Mouse (Mus musculus): ENCODE results near the gene Insr.
"Not testable (repeated sequence)": the region's sequence is repeated elsewhere in the genome, so short reads cannot be mapped to it uniquely, and the experiment has no call there.

Gene Insr

DNA sequence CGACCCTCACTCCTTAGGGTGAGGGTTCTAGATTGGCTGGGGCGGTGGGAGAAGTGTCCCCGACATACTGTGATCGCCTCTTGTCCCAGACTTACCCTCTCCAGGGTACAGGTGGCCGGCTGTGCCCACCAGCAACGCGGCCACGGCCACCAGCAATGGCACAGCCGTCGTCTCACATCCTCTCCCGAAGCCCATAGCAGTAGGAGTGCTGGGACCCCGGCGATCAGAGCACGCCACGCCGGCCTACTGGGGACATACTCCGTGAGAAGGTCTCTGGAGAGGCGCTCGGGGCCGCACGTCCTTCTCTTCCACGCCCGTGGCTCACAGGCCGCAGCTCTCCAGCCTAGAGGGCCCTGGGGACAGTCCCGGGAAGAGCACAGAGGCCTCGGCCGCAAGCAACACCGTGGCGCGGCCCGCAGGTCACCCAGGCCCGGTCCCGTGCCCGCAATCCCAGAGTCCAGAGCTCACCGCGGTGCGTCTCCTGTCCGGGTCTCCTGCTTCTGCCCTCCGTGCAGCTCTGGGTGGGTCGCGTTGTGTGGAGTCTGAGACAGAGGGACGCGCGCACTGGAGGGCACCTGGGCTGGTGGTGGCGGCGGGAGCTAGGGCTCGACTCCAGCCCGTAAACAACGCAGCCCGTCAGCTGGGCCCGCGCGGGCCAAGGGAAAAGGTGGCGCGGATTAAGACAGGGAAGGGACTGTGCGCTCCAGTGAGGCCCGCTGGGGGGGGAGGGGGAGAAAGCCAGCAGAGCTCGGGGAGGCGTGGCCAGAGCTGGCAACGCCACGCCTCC is at the start of gene Insr:
Gene Insr, minus strand, starts transcription at position 684 of the 787 bp plus-strand sequence.
- DNase-seq (ENCODE audit: low read depth), result peak; percentile 61

DNA sequence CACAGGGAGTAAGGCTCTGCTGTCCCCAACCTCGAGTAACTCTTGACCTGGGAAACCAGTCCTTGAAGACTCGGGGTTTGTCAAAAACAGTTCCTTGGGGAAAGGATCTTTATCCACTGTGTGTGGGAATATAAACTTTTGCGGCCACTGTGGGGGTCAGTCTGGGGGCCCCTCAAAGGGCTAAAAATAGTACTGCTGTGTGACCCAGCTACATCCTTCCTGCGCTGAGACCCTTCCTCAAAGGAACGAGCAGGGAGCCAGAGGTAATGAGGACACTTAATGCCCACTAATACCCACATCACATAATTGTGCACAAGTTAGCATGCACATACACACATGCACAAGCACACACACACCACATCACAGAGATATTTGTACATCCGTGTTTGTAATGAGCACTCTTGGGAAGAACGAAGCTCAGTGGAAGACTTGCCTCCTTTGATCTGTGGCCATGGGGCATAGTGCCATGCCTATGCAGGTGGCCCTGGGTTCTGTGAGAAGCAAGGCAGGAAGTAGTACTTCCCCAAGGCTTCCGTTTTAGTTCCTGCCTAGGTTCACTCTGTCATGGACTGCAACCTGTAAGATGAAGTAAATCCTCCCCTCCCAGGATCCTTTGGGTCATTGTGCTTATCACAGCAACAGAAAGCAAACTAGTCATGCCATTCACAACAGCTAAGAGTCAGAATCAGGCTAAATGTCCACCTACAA is 48.3 kb upstream of the Insr start:
- no peak for DNase-seq (ENCODE audit: low read depth)

DNA sequence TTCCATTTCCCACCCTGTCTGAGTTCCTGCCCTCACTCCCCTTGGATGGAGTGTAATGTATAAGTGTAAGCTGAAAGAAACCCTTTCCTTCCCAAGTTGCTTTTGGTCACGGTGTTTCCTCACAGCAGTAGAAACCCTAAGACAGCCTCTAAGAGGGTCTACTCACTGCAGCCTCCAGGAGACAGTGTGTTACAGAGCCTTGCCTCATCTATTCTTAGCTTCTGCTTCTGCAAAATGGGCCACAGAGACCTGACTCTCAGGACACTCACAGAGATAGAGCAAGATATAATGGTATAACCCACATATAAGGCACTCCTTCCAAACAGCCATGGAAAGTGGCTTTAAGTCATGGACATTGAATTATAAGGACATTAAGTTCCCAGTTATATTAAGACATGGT is 47.6 kb upstream of the Insr start:
- DNase-seq (ENCODE audit: low read depth), result no peak

DNA sequence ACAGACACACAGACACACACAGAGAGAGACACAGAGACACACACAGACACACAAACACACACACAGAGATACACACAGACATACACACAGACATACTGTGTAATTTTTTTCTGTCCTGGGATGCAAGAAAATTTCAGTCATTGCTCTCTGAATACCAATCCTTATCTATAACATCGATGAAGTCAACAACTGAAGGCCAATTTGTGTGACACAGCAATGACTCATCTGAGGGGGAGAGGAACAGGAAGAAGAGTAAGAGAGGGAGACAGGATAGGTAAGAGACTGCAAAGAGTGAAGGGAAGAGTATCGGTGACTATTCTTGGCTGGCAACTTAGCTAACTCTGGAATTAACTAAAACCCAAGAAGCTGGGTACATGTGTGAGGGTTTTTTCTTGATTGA is 44.8 kb upstream of the Insr start:
- no peak for DNase-seq (ENCODE audit: low read depth)

DNA sequence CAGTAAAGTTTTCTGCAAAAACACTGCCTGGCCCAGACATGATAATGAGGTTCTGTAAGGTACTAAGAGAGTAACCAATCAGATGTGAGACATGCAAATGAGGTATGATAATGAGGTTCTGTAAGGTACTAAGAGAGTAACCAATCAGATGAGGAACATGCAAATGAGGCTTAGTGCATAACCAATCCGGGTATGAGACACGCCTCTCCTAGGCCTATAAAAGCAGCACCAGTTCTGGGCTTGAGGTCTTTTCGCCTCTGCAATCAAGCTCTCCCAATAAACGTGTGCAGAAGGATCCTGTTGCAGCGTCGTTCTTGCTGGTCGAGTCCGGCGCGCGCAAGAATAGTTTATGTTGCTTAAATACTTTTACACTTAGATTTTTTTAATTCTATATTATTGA is 39.9 kb upstream of the Insr start:
- not testable (repeated sequence) for DNase-seq (ENCODE audit: low read depth)

DNA sequence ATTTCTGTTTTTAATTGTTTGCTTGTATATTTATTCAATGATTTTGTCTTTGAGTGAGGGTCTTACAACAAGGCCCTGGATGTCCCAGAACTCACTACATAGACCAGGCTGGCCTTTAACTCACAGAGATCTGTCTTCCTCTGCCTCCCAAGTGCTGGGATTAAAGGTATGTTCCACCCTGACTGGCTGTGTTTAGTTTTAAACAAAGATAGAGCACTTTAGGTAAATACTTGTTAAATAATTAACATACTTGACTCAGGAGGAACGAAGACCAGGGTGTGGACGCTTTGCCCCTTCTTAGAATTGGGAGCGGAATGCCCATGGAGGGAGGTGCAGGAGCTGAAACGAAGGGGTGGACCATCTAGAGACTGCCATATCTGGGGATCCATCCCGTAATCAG is 37.2 kb upstream of the Insr start:
- no peak for DNase-seq (ENCODE audit: low read depth)

DNA sequence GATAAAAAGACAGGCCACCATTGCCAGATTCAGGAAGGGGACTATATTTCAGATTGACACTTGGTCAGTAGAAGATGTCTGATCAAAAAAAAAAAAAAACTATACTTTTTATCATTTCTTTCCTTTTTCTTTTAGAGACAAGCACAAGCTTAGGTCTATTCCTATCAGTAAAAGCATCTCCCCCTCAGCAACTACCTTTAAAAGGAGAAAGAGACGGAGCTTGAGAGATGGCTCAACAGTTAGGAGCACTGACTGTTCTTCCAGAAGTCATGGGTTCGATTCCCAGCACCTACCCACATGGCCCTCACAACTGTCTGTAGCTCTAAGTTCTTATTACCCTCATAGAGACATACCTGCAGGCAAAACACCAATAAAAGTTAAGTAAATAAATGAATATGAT is 34.9 kb upstream of the Insr start:
- no peak for DNase-seq (ENCODE audit: low read depth)

DNA sequence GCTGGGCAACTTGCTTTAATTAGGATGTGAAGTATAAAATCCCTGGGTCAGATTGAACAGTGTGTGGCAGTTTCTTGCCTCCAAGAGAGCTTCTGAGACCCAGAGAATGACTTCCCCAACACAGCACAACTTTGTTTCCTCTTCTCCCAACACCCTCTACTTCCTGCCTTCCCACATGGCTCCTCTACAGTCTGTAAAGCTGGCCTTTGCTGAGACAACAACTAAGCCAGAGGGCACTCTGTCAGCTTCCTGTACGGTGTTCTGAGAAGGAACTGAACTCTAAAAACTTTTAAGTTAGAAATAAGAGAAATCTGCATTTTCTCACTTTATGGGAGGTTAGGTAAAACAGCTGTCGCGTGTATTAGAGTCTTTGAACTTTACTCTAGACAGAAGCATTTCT is 34.4 kb upstream of the Insr start:
- DNase-seq (ENCODE audit: low read depth), result no peak

DNA sequence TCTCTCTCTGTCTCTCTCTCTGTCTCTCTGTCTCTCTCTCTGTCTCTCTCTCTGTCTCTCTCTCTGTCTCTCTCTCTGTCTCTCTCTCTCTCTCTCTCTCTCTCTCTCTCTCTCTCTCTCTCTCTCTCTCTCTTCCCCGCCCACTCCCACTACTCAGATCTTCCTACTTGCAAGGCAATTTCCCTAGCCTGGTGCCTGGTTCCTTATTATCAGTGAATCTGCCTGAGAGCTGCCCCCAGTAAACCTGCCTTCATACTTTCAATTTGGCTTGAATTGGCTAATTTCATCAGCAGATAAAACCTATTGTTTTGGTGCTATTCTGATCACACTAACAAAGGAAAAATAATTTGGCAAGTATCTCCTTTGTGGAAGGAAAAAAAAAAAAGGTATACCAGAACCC is 34.0 kb upstream of the Insr start:
- DNase-seq (ENCODE audit: low read depth), result not testable (repeated sequence)

DNA sequence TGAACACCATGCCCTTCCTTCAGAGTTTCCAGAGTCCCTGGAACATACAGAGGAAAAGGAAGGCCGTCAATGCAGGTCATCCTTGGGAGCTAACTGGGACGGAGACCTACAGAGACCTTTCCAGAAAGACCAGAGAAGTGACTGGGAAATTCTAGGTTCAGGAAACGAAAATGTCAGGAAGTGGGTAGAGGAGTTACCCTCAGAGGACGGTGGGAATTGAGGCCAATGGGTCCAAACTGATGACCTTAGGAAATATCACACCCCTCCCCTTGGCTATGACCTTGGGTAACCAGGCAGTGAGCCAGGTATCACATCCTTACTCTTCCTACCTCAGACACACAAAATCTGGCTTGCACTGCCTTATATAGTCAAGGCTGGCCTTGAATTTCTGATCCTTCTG is 32.1 kb upstream of the Insr start:
- no peak for DNase-seq (ENCODE audit: low read depth)

DNA sequence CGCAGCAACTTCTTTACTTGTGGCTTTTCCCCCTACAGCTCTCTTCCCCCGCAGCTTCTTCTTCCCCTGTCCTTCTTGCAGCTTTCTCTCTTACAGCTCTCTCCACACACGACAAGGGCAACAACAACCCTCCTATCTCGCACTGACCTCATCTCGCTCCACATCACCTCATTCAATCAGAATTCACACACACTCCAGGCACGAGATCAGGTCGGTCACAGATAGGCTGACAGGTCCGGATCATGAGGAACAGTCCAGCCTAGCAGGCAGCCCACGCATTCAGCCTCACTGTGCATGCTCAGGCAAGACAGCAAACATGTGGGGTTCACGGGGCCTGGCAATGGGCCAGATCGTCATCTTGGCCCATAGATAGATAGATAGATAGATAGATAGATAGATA is 30.2 kb upstream of the Insr start:
- no peak for DNase-seq (ENCODE audit: low read depth)

DNA sequence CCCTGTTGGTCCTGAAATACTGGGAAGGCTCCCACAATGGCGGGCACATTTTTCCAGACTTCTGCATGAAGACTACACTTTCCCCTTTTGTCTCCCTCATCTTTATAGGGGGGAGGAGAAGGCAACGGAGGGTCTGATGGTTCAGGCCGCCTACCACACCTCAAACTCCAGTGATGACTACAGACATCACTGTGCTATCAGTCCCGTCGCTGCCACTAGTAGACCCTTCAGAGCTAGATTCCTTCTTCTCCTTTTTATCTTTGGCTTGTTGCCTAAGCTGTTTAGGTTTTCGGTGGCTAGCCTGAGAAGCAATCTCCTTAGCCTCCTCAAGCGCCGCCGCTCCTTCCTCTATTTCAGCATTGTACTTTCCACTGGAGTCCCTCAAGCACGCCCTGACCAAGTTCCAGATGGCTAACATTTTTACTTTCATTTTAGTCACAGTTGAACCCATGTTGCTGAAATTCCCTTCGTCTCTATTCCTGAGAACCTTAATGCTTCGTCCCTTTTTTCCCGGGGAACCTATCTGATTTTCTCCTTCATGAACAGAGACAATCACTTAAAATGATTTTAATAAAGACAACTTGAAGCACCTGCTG is 28.9 kb upstream of the Insr start:
- not testable (repeated sequence) for DNase-seq (ENCODE audit: low read depth)

DNA sequence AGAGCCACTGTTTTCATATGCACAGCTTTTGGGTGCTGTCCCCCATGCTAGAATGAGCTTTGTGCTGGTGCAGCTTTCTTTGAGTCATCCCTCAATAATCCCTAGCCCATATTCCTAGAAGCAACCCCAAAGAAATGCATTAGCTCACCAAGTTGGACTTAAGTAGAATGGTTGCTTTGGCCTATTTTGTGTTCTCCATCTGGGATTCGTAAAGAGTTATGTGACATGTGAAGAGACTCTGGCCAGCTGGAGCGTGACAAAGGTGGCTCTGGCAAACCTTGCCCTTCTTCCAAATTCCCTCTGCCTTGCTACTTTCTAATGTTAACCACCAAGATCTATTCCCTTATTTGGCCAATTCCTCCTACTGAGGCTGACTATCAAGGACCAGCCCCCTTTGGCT is 22.7 kb upstream of the Insr start:
- no peak for DNase-seq (ENCODE audit: low read depth)

DNA sequence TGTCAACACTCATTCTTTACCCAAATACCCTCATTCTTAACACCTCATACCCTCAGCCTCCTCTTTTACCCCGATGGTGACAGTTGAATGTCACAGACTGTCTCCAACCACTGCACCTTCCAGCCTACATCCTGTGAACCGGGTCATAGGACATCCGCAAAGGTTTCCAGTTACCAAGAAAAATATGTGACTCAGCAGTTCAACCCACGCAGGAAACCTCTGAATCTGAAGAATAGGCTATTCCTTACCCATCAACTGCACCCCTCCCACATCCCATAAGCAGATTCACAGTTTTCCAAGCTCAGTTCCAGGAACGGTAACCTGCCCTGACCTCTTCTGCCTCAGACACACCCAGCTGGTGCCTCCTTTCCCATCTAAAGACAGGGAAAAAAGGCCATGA is 19.9 kb upstream of the Insr start:
- DNase-seq (ENCODE audit: low read depth), result no peak

DNA sequence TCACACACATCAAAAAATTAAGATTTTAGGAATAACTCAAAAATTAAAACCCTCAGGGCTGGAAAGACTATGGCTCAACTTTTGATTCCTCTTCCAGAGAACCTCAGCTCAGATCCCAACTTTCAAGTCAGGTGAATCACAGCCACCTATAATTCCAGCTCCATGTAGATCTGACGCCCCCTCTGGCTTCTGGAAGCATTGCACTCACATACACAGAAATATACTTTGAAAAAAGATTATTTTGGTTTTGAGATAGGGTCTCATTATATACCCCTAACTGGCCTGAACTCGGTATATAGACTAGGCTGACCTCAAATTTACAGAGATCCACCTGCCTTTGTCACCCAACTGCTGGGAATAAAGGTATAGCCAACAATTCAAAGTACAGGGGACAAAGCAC is 6.4 kb upstream of the Insr start:
- no peak for DNase-seq (ENCODE audit: low read depth)

DNA sequence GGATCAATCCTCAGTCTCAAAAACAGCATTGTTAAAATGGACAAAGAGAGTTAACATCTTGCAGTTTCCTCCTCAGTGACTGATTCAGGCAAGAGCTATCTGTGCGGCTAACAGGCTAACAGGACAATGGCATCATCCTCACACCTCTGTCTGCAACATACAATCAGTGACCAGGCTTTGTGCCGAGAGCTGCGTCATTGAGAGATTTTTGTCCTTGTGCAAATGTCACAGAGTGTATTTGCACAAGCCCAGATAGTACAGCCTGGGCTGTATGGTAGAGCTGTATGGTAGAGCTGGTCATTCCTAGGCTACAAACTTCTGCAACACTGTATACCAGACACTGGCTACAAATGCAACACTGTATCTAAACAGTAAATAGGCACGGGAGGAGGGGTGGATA is 5.2 kb upstream of the Insr start:
- DNase-seq (ENCODE audit: low read depth), result no peak

DNA sequence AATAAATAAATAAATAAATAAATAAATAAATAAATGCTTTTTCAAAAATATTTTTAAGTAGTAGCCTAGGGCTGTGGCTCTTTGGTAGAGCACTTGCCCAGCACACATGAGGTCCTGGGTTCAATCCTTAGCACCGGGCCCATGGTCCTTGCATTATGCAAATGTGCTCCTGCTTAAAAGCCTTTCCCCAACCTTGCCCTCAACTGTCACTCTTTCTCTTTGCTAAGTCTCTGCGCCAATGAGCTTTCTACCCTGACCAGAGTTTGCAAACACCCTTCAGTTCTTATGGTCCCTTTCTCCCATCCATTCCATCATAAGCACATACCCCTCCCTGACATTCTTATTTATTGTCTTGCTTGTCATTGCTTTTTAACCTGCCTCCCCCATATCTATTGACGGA is 1.9 kb upstream of the Insr start:
- no peak for DNase-seq (ENCODE audit: low read depth)

DNA sequence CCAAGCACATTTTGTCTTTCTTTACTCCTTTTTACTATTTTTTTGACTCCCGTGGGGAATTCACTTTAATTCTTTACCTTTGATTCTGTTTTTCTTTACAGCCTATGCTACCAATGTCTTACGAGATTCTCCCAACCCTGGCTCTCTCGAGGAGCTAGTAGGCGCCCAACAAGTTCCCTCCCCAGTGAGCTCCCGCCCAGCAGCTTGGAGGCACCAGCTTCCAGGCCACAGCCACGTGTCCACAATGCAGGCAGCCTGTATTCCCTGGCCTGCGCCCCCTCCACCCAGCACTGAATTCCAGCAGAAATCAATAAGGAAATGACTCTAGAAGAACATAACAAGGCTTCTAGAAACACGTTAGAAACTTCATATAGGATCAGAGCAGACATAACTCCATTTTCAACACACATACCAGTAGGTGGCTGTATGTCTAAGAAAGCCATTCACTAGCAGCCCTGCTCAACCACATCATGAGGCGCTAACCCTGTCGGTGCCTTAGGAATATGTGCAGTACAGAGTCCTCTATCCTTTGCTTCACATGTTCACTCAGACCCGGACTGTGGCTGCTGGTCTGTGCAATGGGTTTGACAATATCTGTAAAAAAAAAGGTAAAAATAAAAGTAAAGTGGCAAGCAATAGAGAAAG is 971 bp upstream of the Insr start:
- no peak for DNase-seq (ENCODE audit: low read depth)

DNA sequence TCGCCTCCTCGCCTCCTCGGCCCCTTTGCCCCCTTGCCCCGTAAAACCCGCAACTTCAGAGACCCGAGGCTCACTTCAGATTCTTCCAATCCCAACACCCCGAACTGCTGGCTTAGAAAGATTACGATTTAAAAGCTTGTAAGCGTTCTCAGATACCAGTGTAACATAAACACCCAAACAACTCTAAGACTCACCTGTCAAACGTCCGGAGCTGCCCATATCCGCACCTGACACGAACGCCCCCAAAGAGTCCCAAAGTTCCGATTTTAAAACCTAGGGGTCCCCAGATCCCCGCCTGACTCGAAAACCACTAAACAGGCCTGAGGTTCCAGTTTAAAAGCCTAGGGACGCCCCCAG is 282 bp upstream of the Insr start:
- no peak for DNase-seq (ENCODE audit: low read depth)

DNA sequence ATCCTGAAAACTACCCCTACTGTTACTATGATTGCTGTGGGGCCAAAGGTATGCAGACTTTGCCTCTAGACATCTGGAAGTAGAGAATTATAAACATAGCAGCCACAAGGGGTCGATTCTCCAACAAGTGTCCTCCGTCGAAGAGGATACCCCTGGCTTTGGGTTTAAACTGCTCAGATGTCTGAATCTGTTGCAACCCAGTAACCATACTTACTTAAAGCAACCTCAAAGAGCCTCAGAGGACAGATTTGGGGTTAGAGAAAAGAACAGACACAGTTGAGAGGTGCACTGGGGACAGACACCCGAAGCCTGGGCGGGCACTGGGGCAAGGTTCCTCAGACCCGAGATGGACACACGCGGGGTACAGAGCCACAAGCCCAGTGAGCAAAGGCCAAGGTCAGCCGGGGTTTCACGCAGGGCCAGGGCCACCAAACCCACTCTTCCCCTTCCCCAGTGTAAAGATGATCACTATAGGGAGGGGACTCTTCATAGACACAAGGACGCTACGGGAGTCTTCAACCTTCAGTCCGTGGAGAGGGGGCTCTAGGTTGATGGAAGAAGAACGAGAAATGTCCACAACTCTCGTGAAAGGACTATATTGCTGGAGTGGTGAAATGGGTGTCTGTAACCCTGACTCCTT is 1.1 kb downstream of the Insr start:
- no peak for DNase-seq (ENCODE audit: low read depth)

DNA sequence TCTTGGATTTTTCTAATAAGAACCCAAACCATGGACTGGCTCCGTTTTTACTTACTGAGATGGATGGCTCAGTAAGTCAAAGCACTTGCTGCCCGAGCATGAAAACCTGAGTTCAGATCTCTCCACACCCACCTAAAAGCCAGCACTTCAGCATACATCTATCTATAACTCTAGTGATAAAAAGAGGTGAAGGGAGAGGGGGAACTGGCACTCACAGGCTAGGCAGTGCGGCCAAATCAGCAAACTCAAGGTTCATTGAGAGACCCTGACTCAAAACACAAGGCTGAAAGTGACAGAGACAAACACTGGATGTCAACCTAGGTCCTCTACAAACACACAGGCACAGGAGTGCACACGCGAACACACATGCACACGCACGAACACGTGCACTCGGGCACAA is 2.2 kb downstream of the Insr start:
- DNase-seq (ENCODE audit: low read depth), result no peak

DNA sequence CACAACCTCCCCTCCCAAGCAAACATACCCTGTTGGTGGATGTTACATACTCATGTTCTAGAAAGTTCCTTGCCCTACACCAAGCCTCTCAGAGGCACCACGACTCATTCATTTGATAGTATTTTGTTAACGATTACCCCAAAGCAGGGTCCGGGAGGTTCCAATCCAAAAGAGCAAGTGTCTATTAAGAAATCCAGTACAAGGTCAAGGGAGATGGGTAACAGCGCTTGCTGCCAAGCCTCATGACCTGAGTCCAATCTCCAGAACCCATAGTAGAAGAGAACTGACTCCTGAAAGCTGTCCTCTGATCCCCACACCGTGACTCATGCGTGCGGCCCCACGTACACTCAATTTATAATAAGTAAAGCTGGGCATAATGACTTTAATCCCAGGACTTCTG is 3.4 kb downstream of the Insr start:
- no peak for DNase-seq (ENCODE audit: low read depth)

DNA sequence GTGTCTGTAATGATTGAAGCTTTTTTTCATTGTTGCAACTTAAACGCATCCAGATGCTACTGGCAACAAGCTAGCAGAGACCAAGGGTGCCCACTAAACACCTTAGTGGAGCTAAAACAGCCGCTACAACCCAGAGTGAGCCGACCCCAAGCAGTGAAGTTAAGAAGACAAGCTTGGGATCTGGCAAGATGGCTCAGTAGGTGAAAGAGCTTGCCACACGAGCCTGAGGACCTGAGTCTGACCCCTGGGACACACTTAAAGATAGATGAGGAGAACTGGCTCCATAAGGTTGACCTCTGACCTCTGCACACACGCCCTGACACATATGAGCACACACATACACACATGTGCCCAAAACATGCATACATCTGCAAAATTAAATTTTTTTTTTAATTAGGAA is 4.2 kb downstream of the Insr start:
- no peak for DNase-seq (ENCODE audit: low read depth)
